Mouse (Mus musculus) hindbrain, embryonic 15.5 days (tissue): ENCODE results near the gene Csnk2a2. TPM values are rescaled to one million over a fixed set of nuclear protein-coding genes. Genes with fewer than 3 reads are reported as not detected.

Source experiments
- ATAC-seq: fragments of 200-750 bp; cut with Nextera tagmentation; 2 replicates; pipeline ENCODE4 v1.8.0; 2017; ENCODE audit warnings: low read depth, moderate number of reproducible peaks, moderate TSS enrichment; ENCODE audit not compliant: low FRiP score
- H3K27ac ChIP-seq: fragments of 300-500 bp; sonication (generic); replicated peaks from 2 replicates; pipeline ENCODE4 v1.5.1; 2015; ENCODE audit warnings: mild to moderate bottlenecking, inconsistent platforms
- H3K27me3 ChIP-seq: fragments of 300-500 bp; sonication (generic); 2 replicates; pipeline ENCODE4 v1.6.1; 2015; ENCODE audit warnings: control low read depth, inconsistent platforms
- H3K36me3 ChIP-seq: fragments of 300-500 bp; sonication (generic); 2 replicates; pipeline ENCODE4 v1.6.1; 2015; ENCODE audit warnings: control low read depth, inconsistent platforms
- H3K4me1 ChIP-seq: fragments of 300-500 bp; sonication (generic); replicated peaks from 2 replicates; pipeline ENCODE4 v1.6.1; 2015; ENCODE audit warnings: control low read depth, inconsistent platforms
- H3K4me2 ChIP-seq: fragments of 300-500 bp; sonication (generic); 2 replicates; pipeline ENCODE4 v1.6.1; 2015; ENCODE audit warnings: moderate library complexity, mild to moderate bottlenecking, inconsistent platforms
- H3K4me3 ChIP-seq: fragments of 300-500 bp; sonication (generic); 2 replicates; pipeline ENCODE4 v1.5.1; 2015; ENCODE audit warnings: mild to moderate bottlenecking, inconsistent platforms
- H3K9ac ChIP-seq: fragments of 300-500 bp; sonication (generic); 2 replicates; pipeline ENCODE4 v1.6.1; 2015; ENCODE audit warnings: inconsistent platforms
- H3K9me3 ChIP-seq: fragments of 300-500 bp; sonication (generic); 2 replicates; pipeline ENCODE4 v1.6.1; 2016; ENCODE audit warnings: control low read depth, inconsistent platforms
- WGBS: fragments of 180-500 bp; shearing (Covaris S2); methylation state at CpG from one replicate; pipeline ENCODE4 v1.1.7; 2015; 5-methylcytosine and 5-hydroxymethylcytosine counted together
- polyA plus RNA-seq: library from polyadenylated mRNA; unstranded; fragments of >200 nt; fragmentation: Nextera tagmentation; extraction: Ambion mirVana; gene quantifications from 2 replicates; pipeline ENCODE4 v1.2.1, GENCODE M21; 2015

Gene Csnk2a2
- polyA plus RNA-seq, 1 experiment from 2014 or later, result 7.5 TPM

GRCm38 (mm10) chr8:95504835-95505234, 15.0 kb upstream of the Csnk2a2 start:
- H3K9me3 ChIP-seq, result no peaks in the 10 kb centered on the region
- WGBS, result 42% methylated on average over 5 of the region's 5 CpGs
- H3K36me3 ChIP-seq, result no peaks in the 10 kb centered on the region
- H3K4me1 ChIP-seq, result no peaks in the 10 kb centered on the region
- no peak overlapping the region for H3K9ac ChIP-seq
- no peak overlapping the region for H3K4me3 ChIP-seq
- H3K27ac ChIP-seq, result no peak overlapping the region
- ATAC-seq, result no peak
- H3K4me2 ChIP-seq, result no peak overlapping the region
- H3K27me3 ChIP-seq, result no peaks in the 10 kb centered on the region

- no peak for ATAC-seq
- H3K27ac ChIP-seq, result no peak overlapping the region
- no peaks in the 10 kb centered on the region for H3K9me3 ChIP-seq
- no peak overlapping the region for H3K4me3 ChIP-seq
- H3K36me3 ChIP-seq, result no peaks in the 10 kb centered on the region
- H3K27me3 ChIP-seq, result no peaks in the 10 kb centered on the region
- H3K9ac ChIP-seq, result no peak overlapping the region
- 72% methylated on average over 7 of the region's 7 CpGs for WGBS
- H3K4me1 ChIP-seq, result no peaks in the 10 kb centered on the region
- no peak overlapping the region for H3K4me2 ChIP-seq
Measured at GRCm38 (mm10) chr8:95502431-95502830, 12.6 kb upstream of the Csnk2a2 start.

- 96% methylated on average over 5 of the region's 5 CpGs for WGBS
- Histone ChIP-seq H3K4me3 (no peak overlapping the region), H3K9ac (no peak overlapping the region), H3K27me3 (no peaks in the 10 kb centered on the region), H3K36me3 (no peaks in the 10 kb centered on the region), H3K4me1 (no peaks in the 10 kb centered on the region), H3K27ac (no peak overlapping the region), H3K4me2 (no peak overlapping the region), H3K9me3 (no peaks in the 10 kb centered on the region)
- ATAC-seq, result no peak
Measured at GRCm38 (mm10) chr8:95500436-95500835, 10.6 kb upstream of the Csnk2a2 start.

DNA sequence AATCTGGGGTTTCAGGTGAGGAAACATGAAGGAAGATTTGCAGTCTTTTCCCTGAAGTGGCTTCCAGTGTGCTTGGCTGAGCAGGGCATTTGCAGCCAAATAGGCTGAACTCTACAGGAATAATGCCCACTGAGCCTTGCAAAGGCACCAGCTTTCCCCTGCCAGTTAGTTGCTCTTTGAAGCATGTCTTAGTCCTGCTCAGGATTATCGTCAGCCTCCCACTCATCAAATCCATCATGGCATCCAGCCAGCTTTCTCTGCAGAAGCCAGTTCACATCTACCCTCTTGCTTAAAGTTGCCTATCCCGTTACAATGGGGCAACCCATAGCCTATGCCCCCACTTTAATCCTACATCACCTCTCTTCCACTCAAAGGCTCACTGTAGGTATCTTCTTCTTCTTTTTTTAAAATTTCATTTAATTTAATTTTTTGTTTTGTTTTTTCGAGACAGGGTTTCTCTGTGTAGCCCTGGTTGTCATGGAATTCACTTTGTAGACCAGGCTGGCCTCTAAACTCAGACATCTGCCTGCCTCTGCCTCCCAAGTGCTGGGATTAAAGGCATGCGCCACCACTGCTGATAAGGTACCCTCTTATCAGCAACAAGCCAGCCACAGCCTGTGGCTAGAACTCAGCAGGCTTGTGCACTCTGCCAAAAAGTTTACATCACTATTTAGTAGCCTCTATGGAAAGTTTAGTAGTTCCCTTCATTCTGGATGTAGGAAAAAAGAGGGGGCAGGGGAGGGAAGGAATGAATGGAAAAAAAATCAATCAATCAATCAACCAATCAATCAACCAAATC, 9.6 kb upstream of the Csnk2a2 start:
- H3K27ac ChIP-seq, result no peak overlapping the region
- 71% methylated on average over 4 of the region's 4 CpGs for WGBS
- no peak overlapping the region for H3K4me3 ChIP-seq
- H3K9ac ChIP-seq, result no peak overlapping the region
- H3K36me3 ChIP-seq, result no peaks in the 10 kb centered on the region
- no peak for ATAC-seq
- H3K9me3 ChIP-seq, result no peaks in the 10 kb centered on the region
- H3K27me3 ChIP-seq, result no peaks in the 10 kb centered on the region
- H3K4me1 ChIP-seq, result no peaks in the 10 kb centered on the region
- no peak overlapping the region for H3K4me2 ChIP-seq

- H3K27ac ChIP-seq, result no peak overlapping the region
- no peak for ATAC-seq
- WGBS, result 82% methylated on average over 3 of the region's 3 CpGs
Measured at GRCm38 (mm10) chr8:95497821-95498220, 8.0 kb upstream of the Csnk2a2 start.

DNA sequence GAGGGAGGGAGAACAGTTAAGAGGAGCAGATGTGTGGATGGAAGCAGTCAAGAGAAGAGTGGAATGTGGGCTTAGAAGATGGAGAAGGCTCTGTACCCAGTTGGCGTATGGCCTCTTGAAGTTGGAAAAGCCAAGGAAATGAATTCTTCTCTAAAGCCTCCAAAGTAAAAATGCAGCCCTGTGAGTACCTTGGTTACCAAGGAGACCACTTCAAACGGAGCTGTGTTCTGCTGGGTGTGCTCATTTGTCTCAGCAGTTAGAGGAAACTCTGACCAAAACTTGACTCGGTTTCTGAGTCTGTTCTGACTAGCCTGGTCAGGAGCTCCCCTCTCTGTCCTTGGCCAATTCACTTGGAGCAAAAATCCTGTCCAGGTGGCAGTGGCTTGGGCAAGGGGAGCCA, 6.6 kb upstream of the Csnk2a2 start:
- ATAC-seq, result no peak
- no peaks in the 10 kb centered on the region for H3K36me3 ChIP-seq
- no peak overlapping the region for H3K27ac ChIP-seq
- no peak overlapping the region for H3K4me2 ChIP-seq
- no peaks in the 10 kb centered on the region for H3K9me3 ChIP-seq
- H3K4me3 ChIP-seq, result no peak overlapping the region
- H3K27me3 ChIP-seq, result no peaks in the 10 kb centered on the region
- 46% methylated on average over 3 of the region's 3 CpGs for WGBS
- H3K4me1 ChIP-seq, result no peaks in the 10 kb centered on the region
- no peak overlapping the region for H3K9ac ChIP-seq

More at GRCm38 (mm10) chr8:95497821-95498220, 8.0 kb upstream of the Csnk2a2 start:
- Histone ChIP-seq H3K9ac (no peak overlapping the region), H3K9me3 (no peaks in the 10 kb centered on the region), H3K4me1 (no peaks in the 10 kb centered on the region), H3K4me2 (no peak overlapping the region), H3K4me3 (no peak overlapping the region), H3K36me3 (no peaks in the 10 kb centered on the region), H3K27me3 (no peaks in the 10 kb centered on the region)

DNA sequence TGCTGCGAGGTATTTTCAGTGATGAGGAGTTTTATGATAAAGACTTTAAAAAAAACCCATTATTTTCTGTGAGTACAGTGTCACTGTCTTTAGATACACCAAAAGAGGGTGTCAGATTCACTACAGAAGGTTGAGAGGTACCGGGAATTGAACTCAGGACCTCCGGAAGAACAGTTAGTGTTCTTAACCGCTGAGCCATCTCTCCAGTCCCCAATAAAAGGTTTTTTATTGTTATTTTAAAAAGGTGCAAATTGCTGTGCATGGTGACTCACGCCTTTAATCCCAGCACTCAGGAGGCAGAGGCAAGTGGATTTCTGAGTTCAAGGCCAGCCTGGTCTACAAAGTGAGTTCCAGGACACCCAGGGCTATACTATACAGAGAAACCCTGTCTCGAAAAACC, 5.6 kb upstream of the Csnk2a2 start:
- WGBS, result 86% methylated on average over 6 of the region's 6 CpGs
- Histone ChIP-seq H3K9ac (no peak overlapping the region), H3K4me2 (no peak overlapping the region), H3K27me3 (no peaks in the 10 kb centered on the region), H3K36me3 (no peaks in the 10 kb centered on the region), H3K9me3 (no peaks in the 10 kb centered on the region), H3K27ac (no peak overlapping the region), H3K4me3 (no peak overlapping the region), H3K4me1 (no peaks in the 10 kb centered on the region)
- no peak for ATAC-seq

DNA sequence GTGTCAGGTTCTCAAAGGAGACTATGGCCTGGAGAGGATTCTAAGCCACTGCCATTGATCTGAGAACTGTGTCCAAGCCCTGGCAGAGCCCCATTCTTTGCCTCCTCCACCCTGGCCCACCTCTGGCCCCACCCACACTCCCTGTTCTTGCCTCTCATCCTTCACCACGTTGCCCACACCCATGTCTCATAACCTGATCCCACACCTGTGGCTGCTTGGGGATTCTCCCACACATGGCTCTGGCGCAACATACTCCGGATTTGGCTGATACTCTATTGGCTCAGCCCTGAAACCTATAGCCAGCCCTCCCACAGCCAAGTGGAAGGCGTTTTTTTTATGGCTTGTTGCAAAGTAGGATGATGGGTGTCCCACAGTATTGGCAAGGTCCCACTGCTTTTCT, 2.2 kb upstream of the Csnk2a2 start:
- 68% methylated on average over 4 of the region's 4 CpGs for WGBS
- Histone ChIP-seq H3K4me2 (no peak overlapping the region), H3K27me3 (no peaks in the 10 kb centered on the region), H3K9me3 (no peaks in the 10 kb centered on the region), H3K36me3 (no peaks in the 10 kb centered on the region), H3K4me1 (peaks cover 14% of the 10 kb centered on the region), H3K27ac (no peak overlapping the region), H3K4me3 (no peak overlapping the region), H3K9ac (no peak overlapping the region)
- no peak for ATAC-seq

DNA sequence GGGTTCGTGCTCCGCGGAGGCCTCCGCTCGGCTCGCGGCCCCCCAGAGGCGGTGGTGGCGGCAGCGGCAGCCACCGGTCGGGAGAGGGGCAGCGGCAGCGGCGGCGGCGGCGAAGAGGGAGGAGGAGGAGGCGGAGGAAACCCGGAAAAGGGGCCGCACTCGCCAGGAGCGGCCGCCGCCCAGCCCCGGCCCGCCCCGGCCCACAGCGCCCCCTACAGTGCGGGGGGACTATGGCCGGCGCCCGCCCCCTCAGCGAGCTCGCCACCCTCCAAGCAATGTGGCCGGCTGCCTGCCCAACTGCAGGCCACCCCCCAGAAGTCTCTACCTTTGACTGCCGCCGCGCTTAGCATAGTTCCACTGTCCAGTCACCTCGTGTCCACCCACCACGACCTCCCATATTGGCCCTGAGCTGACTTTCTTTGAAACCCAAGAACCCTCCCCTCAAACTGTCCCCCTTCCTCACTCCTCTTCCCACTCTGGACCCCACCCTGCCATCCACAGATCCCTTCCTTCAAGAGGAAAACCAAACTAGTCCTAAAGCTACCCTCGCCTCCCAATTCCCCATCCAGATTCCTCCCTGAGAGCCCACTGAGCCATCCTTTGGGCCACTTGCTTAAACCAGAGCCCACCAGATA, 1.0 kb downstream of the Csnk2a2 start:
- Histone ChIP-seq H3K36me3 (peaks cover 26% of the 10 kb centered on the region), H3K4me1 (peaks cover 23% of the 10 kb centered on the region), H3K27me3 (no peaks in the 10 kb centered on the region), H3K9me3 (no peaks in the 10 kb centered on the region), H3K9ac (peak overlapping the region; percentile 89), H3K4me3 (peak overlapping the region; percentile 90), H3K4me2 (peak overlapping the region; percentile 96), H3K27ac (peak overlapping the region; percentile 70)
- peak; percentile 91 for ATAC-seq
- 3% methylated on average over 21 of the region's 42 CpGs for WGBS

- peak overlapping the region; percentile 90 for H3K4me3 ChIP-seq
Measured at GRCm38 (mm10) chr8:95487800-95488697, 1.8 kb downstream of the Csnk2a2 start.

GRCm38 (mm10) chr8:95470008-95470407, 19.8 kb downstream of the Csnk2a2 start:
- peaks cover 56% of the 10 kb centered on the region for H3K36me3 ChIP-seq
- H3K27ac ChIP-seq, result no peak overlapping the region
- no peak overlapping the region for H3K9ac ChIP-seq
- no peaks in the 10 kb centered on the region for H3K9me3 ChIP-seq
- no peaks in the 10 kb centered on the region for H3K27me3 ChIP-seq
- no peak overlapping the region for H3K4me2 ChIP-seq
- H3K4me3 ChIP-seq, result no peak overlapping the region
- WGBS, result 96% methylated on average over 4 of the region's 4 CpGs
- no peaks in the 10 kb centered on the region for H3K4me1 ChIP-seq
- no peak for ATAC-seq

More at GRCm38 (mm10) chr8:95487800-95488697, 1.8 kb downstream of the Csnk2a2 start:
- Histone ChIP-seq H3K36me3 (peaks cover 31% of the 10 kb centered on the region), H3K9ac (peak overlapping the region; percentile 89), H3K27me3 (no peaks in the 10 kb centered on the region), H3K4me2 (peak overlapping the region; percentile 96), H3K27ac (peak overlapping the region; percentile 70), H3K4me1 (peaks cover 23% of the 10 kb centered on the region), H3K9me3 (no peaks in the 10 kb centered on the region)
- WGBS, result under 1% methylated on average over 63 of the region's 95 CpGs
- ATAC-seq, result peak; percentile 51

GRCm38 (mm10) chr8:95468995-95469394, 20.8 kb downstream of the Csnk2a2 start:
- H3K4me1 ChIP-seq, result no peaks in the 10 kb centered on the region
- ATAC-seq, result no peak
- no peak overlapping the region for H3K4me2 ChIP-seq
- H3K27ac ChIP-seq, result no peak overlapping the region
- H3K27me3 ChIP-seq, result no peaks in the 10 kb centered on the region
- H3K36me3 ChIP-seq, result peaks cover 56% of the 10 kb centered on the region
- H3K9ac ChIP-seq, result no peak overlapping the region
- no peaks in the 10 kb centered on the region for H3K9me3 ChIP-seq
- 88% methylated on average over 3 of the region's 3 CpGs for WGBS
- no peak overlapping the region for H3K4me3 ChIP-seq
